26 mouse cellular contexts compared by ENCODE assay signal in the genomic region with DNA sequence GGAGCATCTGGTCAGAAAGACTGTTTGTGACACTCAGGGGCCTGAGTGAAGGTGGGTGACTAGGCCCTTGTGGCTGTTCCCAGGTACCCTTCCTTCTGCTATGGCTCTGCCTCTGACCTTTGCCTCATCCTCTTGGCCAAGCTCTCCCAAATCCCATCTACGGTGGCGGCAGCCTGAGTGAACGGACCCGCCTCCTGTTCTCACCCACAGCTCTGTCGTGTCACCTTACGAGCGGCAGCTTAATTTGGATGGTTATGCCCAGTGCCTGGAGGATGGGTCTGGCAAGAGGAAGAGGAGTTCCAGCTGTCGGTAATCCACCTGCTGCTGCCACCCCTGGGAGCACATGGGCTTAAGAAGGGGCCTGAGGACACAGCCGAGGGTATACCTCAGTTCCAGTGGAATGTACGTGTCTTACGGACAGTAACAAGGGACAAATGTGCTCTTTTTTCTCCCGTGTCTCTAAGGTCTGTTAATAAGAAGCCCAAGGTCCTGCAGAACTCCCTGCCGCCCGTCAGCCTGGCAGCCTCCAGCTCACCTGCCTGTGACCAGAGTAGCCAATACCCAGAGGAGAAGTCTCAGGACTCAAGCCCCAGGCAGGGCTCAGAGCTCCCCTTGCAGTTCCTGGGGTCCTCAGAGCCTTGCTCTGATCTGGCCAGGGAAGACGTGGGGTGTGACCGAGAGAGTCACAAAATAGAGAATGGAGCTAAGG. TPM values are rescaled to one million over a fixed set of nuclear protein-coding genes. Genes with fewer than 3 reads are reported as not detected.
DNase-seq lines count a peak whose midpoint lies in the region; ATAC-seq and TF ChIP-seq lines count a peak whose summit lies in the region.
"Had no signal": no experiment of that assay in that cellular context is flagged by ENCODE, and none has a peak within 500 bp of the region (broad histone marks: within the 10 kb centered on the region; RNA-seq: fewer than 3 reads in every experiment).

No protein-coding gene starts in this region.

- H3K4me2 ChIP-seq in kidney, embryonic 16.5 days (replicated peaks; ENCODE audit: low read depth, low read length), result no peak overlapping the region
- H3K4me2 ChIP-seq: forebrain, embryonic 13.5 days; heart, embryonic 11.5 days; hindbrain, embryonic 12.5 days; hindbrain, embryonic 15.5 days had no signal

- no peaks in the 10 kb centered on the region for H3K27me3 ChIP-seq in kidney, embryonic 16.5 days (ENCODE audit: insufficient read depth, low read length)
- H3K27me3 ChIP-seq: CH12.LX, Patski had no signal

- peaks cover 18% of the 10 kb centered on the region for H3K4me1 ChIP-seq in kidney, embryonic 16.5 days (ENCODE audit: insufficient read depth, low read length)

- no peak overlapping the region for H3K9ac ChIP-seq in kidney, embryonic 16.5 days (replicated peaks; ENCODE audit: low read length)
- H3K9ac ChIP-seq: forebrain, embryonic 13.5 days; hindbrain, embryonic 12.5 days; hindbrain, embryonic 15.5 days had no signal

- intact Hi-C loops in gastrocnemius, adult 2 months (cut with DNase I), result no loop called here

- no peaks in the 10 kb centered on the region for H3K9me3 ChIP-seq in kidney, embryonic 16.5 days (ENCODE audit: low read length)
- H3K9me3 ChIP-seq: forebrain, embryonic 10.5 days; forebrain, embryonic 13.5 days; G1E; hindbrain, embryonic 12.5 days; hindbrain, embryonic 15.5 days had no signal

- peak overlapping the region; percentile 57 for H3K27ac ChIP-seq in gastrocnemius, adult 2 months
- H3K27ac ChIP-seq in kidney, embryonic 16.5 days (ENCODE audit: low read length), result peak overlapping the region; percentile 30; the same call in 1 of the 2 replicates
- H3K27ac ChIP-seq: forebrain, embryonic 10.5 days; forebrain, embryonic 13.5 days; hindbrain, embryonic 12.5 days; hindbrain, embryonic 15.5 days had no signal

- WGBS in kidney, embryonic 16.5 days, result 72% methylated on average over 16 of the region's 16 CpGs

- no peak for TF ChIP-seq CTCF in gastrocnemius, adult 2 months (IDR thresholded peaks at IDR 0.05)

- no peak overlapping the region for H3K4me3 ChIP-seq in gastrocnemius, adult 2 months
- no peak overlapping the region for H3K4me3 ChIP-seq in kidney, embryonic 16.5 days (ENCODE audit: low read length)
- H3K4me3 ChIP-seq: forebrain, embryonic 10.5 days; forebrain, embryonic 13.5 days; hindbrain, embryonic 12.5 days; hindbrain, embryonic 15.5 days had no signal

- DNase-seq in gastrocnemius, adult 2 months, result peak; percentile 70
- DNase-seq in gastrocnemius, postnatal 25 days, result no peak
- DNase-seq in kidney, adult 9 months, result peak; percentile 58
- DNase-seq in kidney, adult 18-20 months, result no peak
- DNase-seq in kidney, postnatal 25 days, result peak; percentile 30 to 74
- no peak for DNase-seq in adipocyte (ENCODE audit: low spot score)
- DNase-seq: adrenal gland, adult 2 months; adrenal gland, postnatal 14 days; B cell, adult 2 months; cerebellum, adult 11 months; cerebellum, adult 2 months; cerebellum, adult 9-11 months; cerebellum, postnatal 25 days; embryo, embryonic 11 days; heart, adult 11 months had no signal

- H3K36me3 ChIP-seq in kidney, embryonic 16.5 days (ENCODE audit: insufficient read depth, low read length), result peaks cover 37% of the 10 kb centered on the region

- peak; percentile 28; the same call in 1 of the 2 replicates for ATAC-seq in kidney, embryonic 16.5 days (ENCODE audit: low FRiP score, low TSS enrichment)
- ATAC-seq: forebrain, embryonic 13.5 days; forebrain, embryonic 16.5 days; Patski had no signal

RNA-seq across cellular contexts. Expression of gene Llgl2, which starts 3.8 kb away (rescaled TPM):
- total RNA-seq in gastrocnemius, adult 2 months (2021), result 1 to 10 TPM; 8.3 to 9.8 TPM
- 1 to 10 TPM; 7.8 to 9.0 TPM for total RNA-seq in gastrocnemius, postnatal 25 days (2021)
- 58.3 and 64.5 TPM in 2 replicates for polyA plus RNA-seq in kidney, embryonic 16.5 days (2015; fragmentation: Nextera tagmentation; extraction: Ambion mirVana)

RNA-seq across cellular contexts. Expression of gene Tsen54, which starts 5.5 kb away (rescaled TPM):
- 1 to 10 TPM; 6.2 to 6.9 TPM for total RNA-seq in gastrocnemius, adult 2 months (2021)
- 1 to 10 TPM; 3.2 to 7.5 TPM for total RNA-seq in gastrocnemius, postnatal 25 days (2021)
- polyA plus RNA-seq in kidney, embryonic 16.5 days (2015; fragmentation: Nextera tagmentation; extraction: Ambion mirVana), result 48.1 and 50.2 TPM in 2 replicates

RNA-seq across cellular contexts. Expression of gene Caskin2, which starts 6.6 kb away (rescaled TPM):
- 10 to 100 TPM; 14.5 to 19.2 TPM for total RNA-seq in gastrocnemius, adult 2 months (2021)
- total RNA-seq in gastrocnemius, postnatal 25 days (2021), result 10 to 100 TPM; 13.7 to 13.9 TPM
- 21.5 and 23.6 TPM in 2 replicates for polyA plus RNA-seq in kidney, embryonic 16.5 days (2015; fragmentation: Nextera tagmentation; extraction: Ambion mirVana)

RNA-seq across cellular contexts. Expression of gene Myo15b, which starts 38.1 kb away (rescaled TPM):
- total RNA-seq in gastrocnemius, adult 2 months (2021), result not detected
- total RNA-seq in gastrocnemius, postnatal 25 days (2021), result not detected
- 12.6 and 14.2 TPM in 2 replicates for polyA plus RNA-seq in kidney, embryonic 16.5 days (2015; fragmentation: Nextera tagmentation; extraction: Ambion mirVana)
- total RNA-seq: gastrocnemius, adult 8-10 months had no signal

RNA-seq across cellular contexts. Expression of gene Tmem94, which starts 54.8 kb away (rescaled TPM):
- 10 to 100 TPM; 90.6 to 99.5 TPM for total RNA-seq in gastrocnemius, adult 2 months (2021)
- total RNA-seq in gastrocnemius, postnatal 25 days (2021), result 10 to 100 TPM; 68.5 to 72.2 TPM
- polyA plus RNA-seq in kidney, embryonic 16.5 days (2015; fragmentation: Nextera tagmentation; extraction: Ambion mirVana), result 33.4 and 34.5 TPM in 2 replicates

Comparison
In these comparisons a context has a peak if more than half of its experiments do, and no peak if none do; other contexts are left out.
1. DNase-seq: peak in gastrocnemius, adult 2 months (single experiment), kidney, adult 9 months (single experiment) and kidney, postnatal 25 days (2 of 2); none in gastrocnemius, postnatal 25 days (single experiment), kidney, adult 18-20 months (single experiment) and adipocyte (single experiment).